Mouse (Mus musculus): Measurements from ENCODE around the gene Stpg4.
A peak's percentile ranks its signal among the peaks of the same experiment; 100 is the strongest.

Stpg4 gene

DNA sequence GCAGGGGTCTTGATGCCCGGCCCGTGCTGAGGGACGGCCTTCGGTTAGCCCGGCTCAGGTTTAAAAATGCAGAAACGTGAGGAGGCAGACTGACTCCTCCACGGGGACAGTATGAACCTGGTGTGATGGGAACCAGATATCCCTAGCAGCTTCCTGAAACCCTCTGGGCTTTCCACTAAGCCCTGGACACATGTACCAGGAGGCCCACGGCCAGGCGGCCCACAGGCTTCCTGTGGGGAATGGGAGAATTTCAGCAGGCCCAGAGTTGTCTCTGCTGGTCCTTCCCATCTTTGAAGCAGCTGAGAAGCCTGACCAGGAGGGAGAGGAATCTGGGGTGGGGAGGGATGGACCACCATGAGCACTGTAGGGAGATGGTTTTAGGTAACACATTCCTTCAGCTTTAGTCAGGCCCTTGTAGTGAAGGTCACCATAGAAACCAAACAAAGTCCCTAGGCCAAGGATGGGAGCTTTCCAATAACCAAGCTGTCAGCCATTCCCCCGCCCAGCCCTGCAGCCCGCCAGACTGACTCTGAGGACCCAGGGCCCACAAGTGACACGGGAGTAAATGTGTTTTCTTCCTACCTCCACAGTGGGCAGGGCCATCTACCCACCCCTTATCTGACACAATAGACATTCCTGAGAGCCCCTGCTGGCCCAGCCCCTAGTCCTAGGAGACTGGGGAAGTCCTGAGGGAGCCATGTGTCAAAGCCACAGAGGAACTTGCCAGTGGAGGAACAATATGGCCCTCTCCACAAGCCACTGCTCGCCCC lies 76.9 kb downstream of the Stpg4 start:
- DNase-seq (ENCODE audit: low spot score) = no peak

DNA sequence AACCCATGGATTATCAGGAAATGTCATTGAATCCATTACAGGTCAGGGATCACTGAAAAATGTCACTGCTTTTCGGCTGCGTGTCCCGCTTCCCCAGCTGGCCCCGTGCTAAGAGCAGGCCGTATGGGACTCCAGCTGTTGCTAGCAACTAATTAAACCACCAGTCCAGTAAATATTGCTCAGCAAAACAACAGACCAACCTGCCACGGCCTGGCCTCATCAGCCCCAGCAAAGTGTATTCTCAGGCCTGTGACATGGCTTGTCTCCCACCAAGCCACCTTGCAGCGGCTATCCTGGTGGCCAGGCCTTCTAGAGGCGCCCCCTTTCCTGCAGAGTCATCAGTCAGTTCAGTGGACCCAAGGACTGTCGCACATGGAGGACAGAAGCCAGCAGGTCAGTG lies 78.0 kb downstream of the Stpg4 start:
- no peak for DNase-seq (ENCODE audit: low spot score)

DNA sequence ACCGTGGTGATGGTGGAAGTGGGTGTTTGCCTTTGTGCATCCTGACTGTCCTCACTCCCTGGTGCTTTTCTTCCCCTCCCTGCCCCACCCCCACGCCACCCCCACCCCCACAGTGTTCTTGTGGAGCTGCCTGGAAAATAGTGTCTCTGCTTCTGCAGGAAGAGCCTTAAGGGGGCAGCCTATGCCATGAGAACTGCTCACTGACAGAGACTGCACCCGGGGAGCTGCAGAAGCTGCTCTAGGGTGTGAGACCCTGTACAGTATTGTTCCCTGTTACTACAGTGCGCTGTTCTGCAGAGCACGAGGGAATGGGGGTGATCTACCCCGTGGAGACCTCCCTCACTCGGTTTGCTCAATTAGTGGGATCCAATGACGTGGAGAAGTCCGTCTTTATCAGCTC lies 78.5 kb downstream of the Stpg4 start:
- DNase-seq (ENCODE audit: low spot score) = no peak

- DNase-seq (ENCODE audit: low spot score) = no peak
Observed at GRCm38 (mm10) chr17:87348353-87348752, 79.2 kb downstream of the Stpg4 start.

- no peak for DNase-seq (ENCODE audit: low spot score)
Observed at GRCm38 (mm10) chr17:87345252-87345593, 82.3 kb downstream of the Stpg4 start.

DNA sequence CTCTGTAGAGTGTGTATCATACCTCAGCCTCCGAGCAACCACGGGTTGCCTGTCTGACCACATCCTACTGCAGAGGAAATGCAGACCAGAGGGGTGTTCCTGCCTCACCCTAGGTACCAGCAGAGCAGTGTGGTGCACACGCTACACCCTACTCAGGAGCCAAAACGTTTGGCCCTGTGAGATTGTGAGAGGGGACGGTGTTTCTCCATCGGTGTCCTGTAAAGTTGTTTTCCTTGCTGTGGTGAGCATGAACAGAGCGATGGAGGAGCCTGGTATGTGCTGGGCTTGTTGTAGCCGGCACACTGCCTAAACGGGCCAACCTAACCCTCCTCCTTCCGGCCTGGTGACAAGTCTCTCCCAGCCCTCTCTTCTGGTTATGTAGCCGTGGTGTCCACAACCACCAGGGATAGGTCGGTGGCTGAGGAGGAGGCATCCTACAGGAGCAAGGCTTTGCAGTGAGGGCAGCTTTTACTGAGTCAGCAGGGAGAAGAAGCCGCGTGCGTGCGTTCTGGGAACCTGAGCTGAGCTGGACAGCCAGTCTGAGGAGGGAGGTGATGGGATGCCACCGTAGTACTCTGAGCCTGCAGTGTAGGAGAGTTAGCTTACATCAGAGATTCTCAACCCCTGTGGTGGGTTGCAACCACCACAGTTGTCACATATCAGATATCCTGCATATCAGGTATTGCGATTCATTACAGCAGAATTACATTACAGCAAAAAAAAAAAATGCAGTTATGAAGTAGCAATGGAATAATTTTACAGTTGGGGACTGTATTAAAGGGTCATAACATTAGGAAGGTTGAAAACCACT lies 82.9 kb downstream of the Stpg4 start:
- DNase-seq (ENCODE audit: low spot score) = peak; percentile 76

DNA sequence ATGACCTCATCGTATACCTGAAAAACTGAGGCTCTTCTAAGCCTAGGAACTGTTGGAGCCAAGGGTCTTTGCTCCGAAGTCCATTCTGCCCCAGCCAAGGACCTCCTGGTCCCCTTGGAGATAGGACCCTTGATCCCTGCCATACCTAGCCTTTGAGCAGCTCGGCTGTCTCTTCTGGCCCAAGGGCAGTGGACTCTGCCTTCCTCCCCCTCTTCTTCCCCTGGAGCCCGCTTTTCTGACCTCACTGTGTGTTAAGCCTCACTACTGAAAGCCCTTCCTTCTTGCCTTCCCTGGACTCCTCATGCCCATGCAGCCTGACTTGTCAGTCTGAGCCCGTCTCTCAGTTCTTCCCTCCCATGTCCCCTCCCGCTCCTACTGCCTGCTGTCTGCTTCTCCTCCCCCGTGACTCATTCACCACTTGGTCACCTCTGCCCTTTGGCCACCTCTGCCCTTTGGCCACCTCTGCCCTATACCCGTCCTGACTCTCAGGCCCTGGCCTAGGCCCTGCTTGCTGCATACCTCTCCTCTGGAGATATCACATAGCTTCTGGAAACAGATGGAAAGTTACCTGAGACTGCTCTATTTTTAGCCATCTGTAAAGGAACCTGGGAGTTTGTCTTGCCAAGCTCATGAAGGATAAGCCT lies 84.4 kb downstream of the Stpg4 start:
- no peak for DNase-seq (ENCODE audit: low spot score)
